Mouse (Mus musculus): ENCODE data around the gene Eefsec. TPM values are rescaled to one million over a fixed set of nuclear protein-coding genes. Genes with fewer than 3 reads are reported as not detected.

The Eefsec gene
- polyA plus RNA-seq, 1 experiment, result not detected

DNA sequence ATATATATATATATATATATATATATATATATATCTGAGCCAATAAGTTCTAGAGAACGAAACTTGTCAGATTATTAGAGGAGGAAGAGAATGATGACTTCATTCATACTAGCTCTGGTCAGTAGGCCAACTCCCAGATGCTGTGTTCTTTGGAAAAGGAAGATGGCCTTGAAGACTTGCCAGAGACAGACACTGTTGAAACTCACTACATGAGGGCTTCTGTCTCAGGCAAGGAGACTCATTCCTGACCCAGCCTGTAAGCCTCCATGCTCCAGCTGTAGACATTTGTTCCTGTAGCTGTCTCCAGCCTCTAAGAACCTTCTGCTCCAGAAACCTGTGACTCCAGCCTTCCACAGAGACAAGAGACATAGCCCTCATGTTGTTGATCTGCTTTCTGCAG, 85.2 kb downstream of the Eefsec start:
- H3K27ac ChIP-seq (ENCODE audit: insufficient read depth, low read depth, low read length), result no peak overlapping the region
- no peaks in the 10 kb centered on the region for H3K4me1 ChIP-seq (ENCODE audit: control insufficient read depth, insufficient read depth, low read length)
- WGBS, result 95% methylated on average over 1 of the region's 1 CpGs
- no peak overlapping the region for H3K4me3 ChIP-seq (ENCODE audit: insufficient read depth, low read depth, low read length)
- TF ChIP-seq POLR2A (IDR thresholded peaks at IDR 0.05; ENCODE audit: insufficient read depth, low read depth, low read length) (no peak), CTCF (IDR thresholded peaks at IDR 0.05; ENCODE audit: insufficient read depth, low read depth, low read length) (no peak)

DNA sequence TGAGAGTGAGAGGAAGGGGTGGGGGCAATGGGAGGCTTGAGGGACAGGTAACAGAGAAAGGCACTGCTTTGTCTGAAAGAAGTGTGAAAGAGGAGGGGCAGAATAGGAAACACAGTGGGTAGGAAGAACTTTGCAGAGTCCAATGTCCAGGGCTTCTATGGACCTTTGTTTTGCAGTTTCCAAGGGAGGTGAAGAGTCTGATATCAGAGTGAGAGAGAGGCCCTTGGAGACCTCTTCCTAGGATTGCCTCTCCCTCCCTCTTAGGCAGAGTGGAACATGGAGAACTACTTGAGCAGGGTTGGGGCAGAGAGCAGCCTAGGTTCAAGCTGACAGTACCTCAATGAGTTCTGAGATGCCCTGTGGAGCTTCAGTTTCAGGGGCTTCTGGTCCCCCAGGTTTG, 88.1 kb downstream of the Eefsec start:
- no peaks in the 10 kb centered on the region for H3K4me1 ChIP-seq (ENCODE audit: control insufficient read depth, insufficient read depth, low read length)

DNA sequence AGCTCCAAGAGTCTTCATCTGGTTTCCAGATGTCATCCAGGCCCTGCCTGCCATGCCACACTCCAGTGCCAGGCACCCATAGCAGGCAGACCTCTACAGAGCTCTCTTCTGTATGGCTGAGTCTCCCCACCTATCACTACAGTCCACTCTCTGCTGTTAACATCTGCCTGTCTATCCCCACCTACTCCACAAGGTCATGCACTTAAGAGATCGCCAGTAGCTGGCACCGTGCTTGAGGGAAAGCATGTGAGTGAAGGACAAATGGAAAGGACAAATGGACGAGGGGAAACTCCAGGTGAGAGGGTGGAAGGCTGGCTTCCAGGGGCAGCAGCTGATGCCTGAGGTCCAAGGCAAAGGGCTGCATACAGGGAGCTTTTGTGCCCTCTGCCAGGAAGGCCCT, 90.5 kb downstream of the Eefsec start:
- no peak overlapping the region for H3K27ac ChIP-seq (ENCODE audit: insufficient read depth, low read depth, low read length)
- H3K4me3 ChIP-seq (ENCODE audit: insufficient read depth, low read depth, low read length), result no peak overlapping the region
- H3K4me1 ChIP-seq (ENCODE audit: control insufficient read depth, insufficient read depth, low read length), result no peaks in the 10 kb centered on the region
- TF ChIP-seq POLR2A (IDR thresholded peaks at IDR 0.05; ENCODE audit: insufficient read depth, low read depth, low read length) (no peak), CTCF (IDR thresholded peaks at IDR 0.05; ENCODE audit: insufficient read depth, low read depth, low read length) (no peak)
- 92% methylated on average over 3 of the region's 3 CpGs for WGBS

More for the DNA sequence above, 88.1 kb downstream of the Eefsec start:
- Histone ChIP-seq H3K27ac (ENCODE audit: insufficient read depth, low read depth, low read length) (no peak overlapping the region), H3K4me3 (ENCODE audit: insufficient read depth, low read depth, low read length) (no peak overlapping the region)
- TF ChIP-seq POLR2A (IDR thresholded peaks at IDR 0.05; ENCODE audit: insufficient read depth, low read depth, low read length), result no peak
- no peak for TF ChIP-seq CTCF (IDR thresholded peaks at IDR 0.05; ENCODE audit: insufficient read depth, low read depth, low read length)

DNA sequence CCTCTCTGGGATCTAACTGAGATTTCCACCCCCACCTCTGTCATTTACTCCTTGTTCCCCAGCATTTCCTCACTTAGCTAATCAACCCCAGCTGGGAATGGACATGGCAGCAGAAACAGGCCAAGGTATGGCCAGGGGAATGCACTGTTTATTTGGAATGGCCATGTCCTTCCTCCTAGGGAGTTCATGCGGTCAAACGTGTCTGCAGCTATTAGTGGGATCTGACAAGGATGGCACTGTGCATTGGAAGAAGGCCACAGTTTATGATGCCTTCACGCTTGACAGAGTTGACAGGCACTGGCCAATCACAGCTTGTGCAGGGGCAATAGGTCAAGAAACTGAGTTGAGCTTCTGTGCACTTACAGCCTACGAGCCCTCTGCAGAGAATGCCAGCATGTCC, 93.8 kb downstream of the Eefsec start:
- no peaks in the 10 kb centered on the region for H3K4me1 ChIP-seq (ENCODE audit: control insufficient read depth, insufficient read depth, low read length)
- no peak overlapping the region for H3K27ac ChIP-seq (ENCODE audit: insufficient read depth, low read depth, low read length)
- TF ChIP-seq POLR2A (IDR thresholded peaks at IDR 0.05; ENCODE audit: insufficient read depth, low read depth, low read length) (no peak), CTCF (IDR thresholded peaks at IDR 0.05; ENCODE audit: insufficient read depth, low read depth, low read length) (no peak)
- whole genome bisulfite sequencing, result 90% methylated on average over 4 of the region's 4 CpGs
- H3K4me3 ChIP-seq (ENCODE audit: insufficient read depth, low read depth, low read length), result no peak overlapping the region

DNA sequence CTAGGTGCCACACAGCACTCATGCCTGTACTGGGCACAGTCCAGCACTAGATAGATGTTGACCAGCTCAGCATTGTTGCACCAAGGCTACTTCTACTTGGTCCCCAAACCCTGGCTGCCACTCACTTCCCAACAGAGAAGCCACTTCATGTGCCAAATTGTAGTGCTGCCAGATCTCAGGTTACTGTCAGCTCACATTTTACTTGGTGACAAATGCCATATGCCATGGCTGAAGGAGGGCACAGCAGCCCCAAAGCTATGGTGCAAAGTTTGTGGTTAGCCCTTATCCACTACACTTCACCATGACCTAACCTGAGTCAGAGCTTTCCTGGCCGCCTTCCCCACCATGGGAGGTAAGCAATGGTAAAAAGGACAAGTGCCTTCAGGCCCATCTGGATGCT, 99.6 kb downstream of the Eefsec start:
- TF ChIP-seq POLR2A (IDR thresholded peaks at IDR 0.05; ENCODE audit: insufficient read depth, low read depth, low read length), result no peak
- TF ChIP-seq CTCF (IDR thresholded peaks at IDR 0.05; ENCODE audit: insufficient read depth, low read depth, low read length), result no peak
- Histone ChIP-seq H3K4me1 (ENCODE audit: control insufficient read depth, insufficient read depth, low read length) (peaks cover 19% of the 10 kb centered on the region), H3K27ac (ENCODE audit: insufficient read depth, low read depth, low read length) (no peak overlapping the region), H3K4me3 (ENCODE audit: insufficient read depth, low read depth, low read length) (no peak overlapping the region)
- 94% methylated on average over 1 of the region's 1 CpGs for WGBS

DNA sequence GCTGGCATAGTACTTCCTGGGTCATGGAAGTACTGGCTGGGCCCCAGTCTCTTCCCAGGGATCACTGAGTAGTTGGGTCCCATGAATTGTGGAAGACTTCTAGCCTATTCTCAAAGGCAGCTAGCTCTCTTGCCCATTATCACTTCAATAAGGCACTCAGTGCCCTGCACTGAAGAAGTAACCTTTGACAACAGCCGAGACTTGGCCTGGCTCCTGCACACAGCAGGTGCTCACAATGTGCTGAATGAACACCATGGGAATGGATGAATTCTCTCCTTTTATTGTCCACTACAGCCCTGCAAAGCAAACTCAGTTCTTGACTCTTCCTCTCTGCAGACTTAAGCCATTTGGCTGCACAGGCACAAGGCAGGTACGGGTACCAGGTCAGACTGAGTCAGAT, 101.0 kb downstream of the Eefsec start:
- TF ChIP-seq CTCF (IDR thresholded peaks at IDR 0.05; ENCODE audit: insufficient read depth, low read depth, low read length) (no peak), POLR2A (IDR thresholded peaks at IDR 0.05; ENCODE audit: insufficient read depth, low read depth, low read length) (no peak)
- H3K4me3 ChIP-seq (ENCODE audit: insufficient read depth, low read depth, low read length), result no peak overlapping the region
- H3K4me1 ChIP-seq (ENCODE audit: control insufficient read depth, insufficient read depth, low read length), result peaks cover 19% of the 10 kb centered on the region
- WGBS, result 70% methylated on average over 2 of the region's 2 CpGs
- no peak overlapping the region for H3K27ac ChIP-seq (ENCODE audit: insufficient read depth, low read depth, low read length)

DNA sequence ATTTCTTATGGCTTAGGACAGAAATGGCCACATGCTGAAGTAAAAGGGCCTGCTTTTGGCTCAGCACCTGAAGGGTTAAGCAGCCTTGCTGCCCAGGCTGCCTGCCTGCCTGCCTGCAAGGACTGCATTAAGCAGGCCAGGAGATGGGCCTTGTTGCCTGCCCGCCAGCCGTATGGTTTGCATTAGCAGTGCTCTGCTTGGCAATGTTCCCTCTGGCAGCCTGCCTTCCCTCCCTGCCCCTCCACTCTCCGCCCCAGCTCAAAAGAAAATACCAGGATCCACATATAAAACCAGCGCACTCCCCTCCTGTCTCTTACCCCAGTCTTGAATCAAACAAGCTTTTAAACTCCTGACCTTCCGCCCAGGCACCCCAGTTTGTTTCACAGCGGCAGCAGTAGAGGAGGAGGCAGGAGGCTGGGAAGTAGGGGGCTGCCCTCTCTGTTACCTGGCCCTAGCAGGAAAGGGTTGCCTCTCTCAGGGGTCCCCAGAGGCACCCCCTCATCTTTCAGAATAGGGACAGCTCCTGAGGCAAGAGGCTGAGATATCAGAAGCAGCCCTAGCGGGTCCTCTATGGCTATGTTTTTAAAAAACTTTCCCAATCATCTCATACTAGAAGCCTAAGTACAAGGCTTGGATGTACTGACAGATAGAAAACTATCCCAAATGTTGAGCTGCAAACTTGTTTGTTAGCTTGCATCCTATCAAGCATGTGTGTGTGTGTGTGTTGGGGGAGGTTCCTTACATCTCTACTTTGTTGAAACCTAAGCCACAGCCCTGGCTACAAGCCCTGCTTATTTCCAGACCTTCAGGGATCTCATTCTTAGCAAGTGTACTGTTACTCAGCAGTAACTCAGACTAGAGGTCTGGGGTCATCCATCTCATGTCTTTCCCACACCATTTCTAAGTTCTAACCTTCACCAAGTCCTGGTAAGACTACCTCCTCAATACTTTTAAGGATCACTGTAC, 102.6 kb downstream of the Eefsec start:
- TF ChIP-seq CTCF (IDR thresholded peaks at IDR 0.05; ENCODE audit: insufficient read depth, low read depth, low read length) (no peak), POLR2A (IDR thresholded peaks at IDR 0.05; ENCODE audit: insufficient read depth, low read depth, low read length) (no peak)
- no peak overlapping the region for H3K4me3 ChIP-seq (ENCODE audit: insufficient read depth, low read depth, low read length)
- H3K27ac ChIP-seq (ENCODE audit: insufficient read depth, low read depth, low read length), result no peak overlapping the region
- H3K4me1 ChIP-seq (ENCODE audit: control insufficient read depth, insufficient read depth, low read length), result peaks cover 19% of the 10 kb centered on the region
- WGBS, result 27% methylated on average over 7 of the region's 7 CpGs

DNA sequence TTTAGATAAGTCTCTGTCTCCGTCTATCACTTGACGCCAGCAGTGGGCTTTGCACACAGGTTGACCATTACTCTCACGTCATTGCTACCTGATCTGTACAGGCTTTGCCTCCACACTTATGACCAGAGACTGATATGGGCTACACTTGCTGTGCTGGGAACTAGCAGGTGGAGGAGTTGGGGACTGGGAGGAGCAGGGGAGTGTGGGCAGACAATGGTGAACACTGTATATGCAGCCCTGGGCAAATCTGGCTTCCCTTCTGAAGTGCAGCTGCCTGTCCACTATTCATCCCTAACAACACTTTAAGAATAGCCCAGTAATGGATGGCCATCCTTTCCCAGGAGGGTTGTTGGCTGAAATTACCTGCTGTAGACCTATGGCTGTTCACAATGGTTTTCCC, 103.4 kb downstream of the Eefsec start:
- Histone ChIP-seq H3K27ac (ENCODE audit: insufficient read depth, low read depth, low read length) (no peak overlapping the region), H3K4me3 (ENCODE audit: insufficient read depth, low read depth, low read length) (no peak overlapping the region), H3K4me1 (ENCODE audit: control insufficient read depth, insufficient read depth, low read length) (peaks cover 19% of the 10 kb centered on the region)
- 95% methylated on average over 3 of the region's 3 CpGs for WGBS
- no peak for TF ChIP-seq POLR2A (IDR thresholded peaks at IDR 0.05; ENCODE audit: insufficient read depth, low read depth, low read length)
- no peak for TF ChIP-seq CTCF (IDR thresholded peaks at IDR 0.05; ENCODE audit: insufficient read depth, low read depth, low read length)

DNA sequence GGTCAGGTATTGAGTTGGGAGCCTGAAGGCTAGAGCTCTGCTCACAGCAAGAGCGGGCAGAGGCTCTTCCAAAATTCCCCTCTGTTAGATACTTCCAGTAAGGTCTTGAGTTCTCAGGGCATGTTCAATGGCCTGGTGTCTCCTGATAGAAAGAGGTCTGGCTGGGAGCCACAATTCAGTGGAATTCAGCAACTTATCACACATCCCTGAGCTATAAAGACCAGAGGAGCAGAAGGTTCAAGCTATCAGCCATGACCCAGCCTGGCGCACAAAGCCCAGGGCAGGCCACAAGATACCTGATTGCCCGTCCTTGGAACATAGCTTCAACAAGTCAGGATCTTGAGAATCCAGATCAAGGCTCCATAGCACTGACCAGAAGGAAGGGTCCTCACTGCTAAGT, 105.2 kb downstream of the Eefsec start:
- Histone ChIP-seq H3K27ac (ENCODE audit: insufficient read depth, low read depth, low read length) (no peak overlapping the region), H3K4me1 (ENCODE audit: control insufficient read depth, insufficient read depth, low read length) (peaks cover 19% of the 10 kb centered on the region), H3K4me3 (ENCODE audit: insufficient read depth, low read depth, low read length) (no peak overlapping the region)
- 100% methylated on average over 3 of the region's 3 CpGs for WGBS
- no peak for TF ChIP-seq POLR2A (IDR thresholded peaks at IDR 0.05; ENCODE audit: insufficient read depth, low read depth, low read length)
- TF ChIP-seq CTCF (IDR thresholded peaks at IDR 0.05; ENCODE audit: insufficient read depth, low read depth, low read length), result no peak
